Mouse (Mus musculus) heart, postnatal 0 days (tissue): ENCODE results near the gene Selenbp1. TPM values are rescaled to one million over a fixed set of nuclear protein-coding genes. Genes with fewer than 3 reads are reported as not detected.
"Not testable (repeated sequence)": the region's sequence is repeated elsewhere in the genome, so short reads cannot be mapped to it uniquely, and the experiment has no call there.

Source experiments
- ATAC-seq: fragments of 200-750 bp; cut with Nextera tagmentation; 2 replicates; pipeline ENCODE4 v1.8.0; 2017; ENCODE audit warnings: low read depth, moderate number of reproducible peaks, moderate library complexity; ENCODE audit not compliant: insufficient read depth
- DNase-seq: peaks from one replicate; pipeline ENCODE4 v3.0.0-alpha.2; 2016; ENCODE audit warnings: low spot score
- H3K27ac ChIP-seq: fragments of 300-500 bp; sonication (generic); 2 replicates; pipeline ENCODE4 v1.5.1; 2014; ENCODE audit warnings: low read depth, mild to moderate bottlenecking
- H3K27me3 ChIP-seq: fragments of 300-500 bp; sonication (generic); 2 replicates; pipeline ENCODE4 v1.6.1; 2014; ENCODE audit warnings: low read length, mixed read lengths; ENCODE audit not compliant: control insufficient read depth, insufficient read depth
- H3K36me3 ChIP-seq: fragments of 300-500 bp; sonication (generic); replicated peaks from 2 replicates; pipeline ENCODE4 v1.6.1; 2014; ENCODE audit warnings: low read length, mixed read lengths; ENCODE audit not compliant: control insufficient read depth, insufficient read depth
- H3K4me1 ChIP-seq: fragments of 300-500 bp; sonication (generic); 2 replicates; pipeline ENCODE4 v1.6.1; 2014; ENCODE audit warnings: antibody characterized with exemption; ENCODE audit not compliant: control insufficient read depth, insufficient read depth
- H3K4me2 ChIP-seq: fragments of 300-500 bp; sonication (generic); 2 replicates; pipeline ENCODE4 v1.6.1; 2014; ENCODE audit warnings: low read depth, mild to moderate bottlenecking, low read length, moderate library complexity
- H3K4me3 ChIP-seq: fragments of 300-500 bp; sonication (generic); 2 replicates; pipeline ENCODE4 v1.5.1; 2014; ENCODE audit warnings: low read depth, low read length
- H3K9ac ChIP-seq: fragments of 300-500 bp; sonication (generic); replicated peaks from 2 replicates; pipeline ENCODE4 v1.6.1; 2014; ENCODE audit warnings: low read depth, low read length, mixed read lengths
- H3K9me3 ChIP-seq: fragments of 300-500 bp; sonication (generic); replicated peaks from 2 replicates; pipeline ENCODE4 v1.6.1; 2016; ENCODE audit warnings: low read length; ENCODE audit not compliant: control insufficient read depth
- WGBS: fragments of 180-500 bp; shearing (Covaris S2); extraction: QIAGEN DNeasy Blood & Tissue Kit; methylation state at CpG from one replicate; pipeline ENCODE4 v1.1.7; 2014; 5-methylcytosine and 5-hydroxymethylcytosine counted together
- polyA plus RNA-seq: library from polyadenylated mRNA; unstranded; fragments of >200 nt; fragmentation: Nextera tagmentation; extraction: Ambion mirVana; gene quantifications from 2 replicates; pipeline ENCODE4 v1.2.1, GENCODE M21; 2015
- total RNA-seq: library from RNA; depleted of rRNA; stranded (reverse); fragments of >200 nt; gene quantifications from 2 replicates; pipeline ENCODE4 v1.2.3, GENCODE M21; 2014; ENCODE audit warnings: low replicate concordance

Selenbp1 gene
- total and polyA plus RNA-seq, 2 experiments from 2014 or later: 101 to 212 TPM

GRCm38 (mm10) chr3:94932279-94932678, 577 bp upstream of the Selenbp1 start:
- 44% methylated on average over 2 of the region's 2 CpGs for WGBS
- Histone ChIP-seq H3K27ac (peak overlapping the region; percentile 96), H3K4me2 (0 out of 2 replicates have a peak overlapping the region, but pooled peaks have one; percentile 66), H3K4me1 (peaks cover 10% of the 10 kb centered on the region)
- H3K27me3 ChIP-seq, ATAC-seq, H3K9me3 ChIP-seq, H3K9ac ChIP-seq, H3K36me3 ChIP-seq, DNase-seq, H3K4me3 ChIP-seq: not testable (repeated sequence)

GRCm38 (mm10) chr3:94933604-94934003, 748 bp downstream of the Selenbp1 start:
- no CpG with 5 or more reads among the region's 2 CpGs for WGBS
- H3K4me1 ChIP-seq: peaks cover 10% of the 10 kb centered on the region
- not testable (repeated sequence) for ATAC-seq, H3K36me3 ChIP-seq, DNase-seq, H3K9me3 ChIP-seq, H3K27me3 ChIP-seq
- H3K27ac ChIP-seq: peak overlapping the region; percentile 96
- peak overlapping the region; percentile 51; the same call in 1 of the 2 replicates for H3K9ac ChIP-seq
- peak overlapping the region; percentile 54 for H3K4me3 ChIP-seq
- H3K4me2 ChIP-seq: peak overlapping the region; percentile 66

- H3K36me3 ChIP-seq, H3K4me3 ChIP-seq, H3K9ac ChIP-seq, ATAC-seq, H3K27ac ChIP-seq, H3K4me2 ChIP-seq, H3K27me3 ChIP-seq, H3K9me3 ChIP-seq, DNase-seq: not testable (repeated sequence)
- H3K4me1 ChIP-seq: peaks cover 10% of the 10 kb centered on the region
- WGBS: 93% methylated on average over 3 of the region's 3 CpGs
Measured at GRCm38 (mm10) chr3:94934564-94934963, 1.7 kb downstream of the Selenbp1 start.

GRCm38 (mm10) chr3:94935332-94935731, 2.5 kb downstream of the Selenbp1 start:
- H3K36me3 ChIP-seq, H3K27me3 ChIP-seq, H3K4me2 ChIP-seq, H3K4me3 ChIP-seq, H3K9me3 ChIP-seq, H3K9ac ChIP-seq: not testable (repeated sequence)
- DNase-seq: peak; percentile 58
- peak; percentile 41; the same call in 1 of the 2 replicates for ATAC-seq
- WGBS: 63% methylated on average over 3 of the region's 3 CpGs
- Histone ChIP-seq H3K27ac (peak overlapping the region; percentile 34), H3K4me1 (peaks cover 10% of the 10 kb centered on the region)

- H3K27ac ChIP-seq, H3K4me3 ChIP-seq, H3K4me2 ChIP-seq, H3K4me1 ChIP-seq, DNase-seq, ATAC-seq, H3K27me3 ChIP-seq, H3K36me3 ChIP-seq, H3K9ac ChIP-seq, H3K9me3 ChIP-seq: not testable (repeated sequence)
- WGBS: 84% methylated on average over 5 of the region's 5 CpGs
Measured at GRCm38 (mm10) chr3:94936147-94936546, 3.3 kb downstream of the Selenbp1 start.

GRCm38 (mm10) chr3:94937194-94937593, 4.3 kb downstream of the Selenbp1 start:
- H3K27ac ChIP-seq, H3K4me3 ChIP-seq, H3K4me1 ChIP-seq, ATAC-seq, DNase-seq, H3K36me3 ChIP-seq, H3K9me3 ChIP-seq, H3K27me3 ChIP-seq, H3K9ac ChIP-seq, H3K4me2 ChIP-seq: not testable (repeated sequence)
- 91% methylated on average over 6 of the region's 7 CpGs for WGBS

- WGBS: 24% methylated on average over 9 of the region's 9 CpGs
- not testable (repeated sequence) for H3K9ac ChIP-seq, H3K4me3 ChIP-seq, H3K4me1 ChIP-seq, H3K36me3 ChIP-seq, H3K27me3 ChIP-seq, H3K9me3 ChIP-seq, DNase-seq, H3K27ac ChIP-seq, H3K4me2 ChIP-seq, ATAC-seq
Measured at GRCm38 (mm10) chr3:94940033-94940432, 7.2 kb downstream of the Selenbp1 start.

- H3K4me1 ChIP-seq, DNase-seq, H3K27me3 ChIP-seq, H3K4me2 ChIP-seq, H3K4me3 ChIP-seq, ATAC-seq, H3K36me3 ChIP-seq, H3K27ac ChIP-seq, H3K9me3 ChIP-seq, H3K9ac ChIP-seq: not testable (repeated sequence)
- 73% methylated on average over 7 of the region's 9 CpGs for WGBS
Measured at GRCm38 (mm10) chr3:94942211-94942967, 9.5 kb downstream of the Selenbp1 start.
